Mouse (Mus musculus) lung, adult 2 months (tissue): ENCODE results near the gene Rhbdd2.

Experiments used
- CTCF ChIP-seq: fragments of 200-500 bp; IDR thresholded peaks from 2 replicates; pipeline ENCODE4 v1.5.1; 2011; ENCODE audit warnings: mild to moderate bottlenecking, low read length, control low read depth; ENCODE audit not compliant: insufficient read depth
- POLR2A ChIP-seq: fragments of 200-500 bp; IDR thresholded peaks from 2 replicates; pipeline ENCODE4 v1.6.1; 2011; ENCODE audit warnings: low read depth, mild to moderate bottlenecking, control low read depth, low read length, borderline replicate concordance; ENCODE audit errors: extremely low read depth

GRCm38 (mm10) chr5:135669741-135670275 lies 37.4 kb downstream of the Rhbdd2 start, which contains the start of gene Por:
- TF ChIP-seq POLR2A, result peak; percentile 68; the same call in 1 of the 2 replicates
- no peak for TF ChIP-seq CTCF
